Mouse (Mus musculus): ENCODE measurements around the gene Trpm5. TPM values are rescaled to one million over a fixed set of nuclear protein-coding genes. Genes with fewer than 3 reads are reported as not detected.
A peak's percentile ranks its signal among the peaks of the same experiment; 100 is the strongest.

Gene Trpm5
- total and polyA plus RNA-seq, 2 experiments from 2014 or later, result 2.0 to 2.1 TPM

GRCm38 (mm10) chr7:143083708-143084107, 10.7 kb downstream of the Trpm5 start:
- Histone ChIP-seq H3K27me3 (ENCODE audit: insufficient read depth, low read length) (no peaks in the 10 kb centered on the region), H3K9me3 (ENCODE audit: low read length) (no peaks in the 10 kb centered on the region), H3K27ac (no peak overlapping the region), H3K4me2 (ENCODE audit: low read depth, low read length) (no peak overlapping the region), H3K4me3 (ENCODE audit: low read length) (no peak overlapping the region), H3K9ac (replicated peaks; ENCODE audit: low read length) (no peak overlapping the region), H3K36me3 (ENCODE audit: insufficient read depth, low read length) (no peaks in the 10 kb centered on the region), H3K4me1 (ENCODE audit: insufficient read depth, low read length) (no peaks in the 10 kb centered on the region)
- WGBS, result 84% methylated on average over 2 of the region's 2 CpGs
- ATAC-seq (no peak), DNase-seq (ENCODE audit: low spot score) (no peak)
- no peak for TF ChIP-seq CTCF (IDR thresholded peaks at IDR 0.05; ENCODE audit: low read depth)

GRCm38 (mm10) chr7:143082024-143082423, 12.4 kb downstream of the Trpm5 start:
- 64% methylated on average over 6 of the region's 6 CpGs for WGBS

GRCm38 (mm10) chr7:143077351-143077750, 17.1 kb downstream of the Trpm5 start:
- DNase-seq (ENCODE audit: low spot score), result no peak
- 95% methylated on average over 2 of the region's 2 CpGs for WGBS
- Histone ChIP-seq H3K4me2 (ENCODE audit: low read depth, low read length) (no peak overlapping the region), H3K36me3 (ENCODE audit: insufficient read depth, low read length) (no peaks in the 10 kb centered on the region), H3K4me1 (ENCODE audit: insufficient read depth, low read length) (no peaks in the 10 kb centered on the region), H3K27ac (no peak overlapping the region), H3K27me3 (ENCODE audit: insufficient read depth, low read length) (no peaks in the 10 kb centered on the region), H3K9ac (replicated peaks; ENCODE audit: low read length) (no peak overlapping the region), H3K4me3 (ENCODE audit: low read length) (no peak overlapping the region), H3K9me3 (ENCODE audit: low read length) (no peaks in the 10 kb centered on the region)
- TF ChIP-seq CTCF (IDR thresholded peaks at IDR 0.05; ENCODE audit: low read depth), result no peak
- no peak for ATAC-seq

More at GRCm38 (mm10) chr7:143082024-143082423, 12.4 kb downstream of the Trpm5 start:
- Histone ChIP-seq H3K36me3 (ENCODE audit: insufficient read depth, low read length) (no peaks in the 10 kb centered on the region), H3K4me3 (ENCODE audit: low read length) (no peak overlapping the region), H3K9me3 (ENCODE audit: low read length) (no peaks in the 10 kb centered on the region), H3K27ac (no peak overlapping the region), H3K4me1 (ENCODE audit: insufficient read depth, low read length) (no peaks in the 10 kb centered on the region), H3K27me3 (ENCODE audit: insufficient read depth, low read length) (no peaks in the 10 kb centered on the region), H3K4me2 (ENCODE audit: low read depth, low read length) (no peak overlapping the region), H3K9ac (replicated peaks; ENCODE audit: low read length) (no peak overlapping the region)
- ATAC-seq, result no peak
- no peak for TF ChIP-seq CTCF (IDR thresholded peaks at IDR 0.05; ENCODE audit: low read depth)
- no peak for DNase-seq (ENCODE audit: low spot score)

- WGBS, result 70% methylated on average over 5 of the region's 5 CpGs
- H3K9ac ChIP-seq (replicated peaks; ENCODE audit: low read length), result no peak overlapping the region
Measured at GRCm38 (mm10) chr7:143075394-143075793, 19.0 kb downstream of the Trpm5 start.

GRCm38 (mm10) chr7:143073086-143073485, 21.4 kb downstream of the Trpm5 start:
- Histone ChIP-seq H3K27ac (no peak overlapping the region), H3K4me2 (ENCODE audit: low read depth, low read length) (no peak overlapping the region), H3K4me3 (ENCODE audit: low read length) (no peak overlapping the region), H3K9ac (replicated peaks; ENCODE audit: low read length) (no peak overlapping the region), H3K4me1 (ENCODE audit: insufficient read depth, low read length) (peaks cover 16% of the 10 kb centered on the region), H3K9me3 (ENCODE audit: low read length) (no peaks in the 10 kb centered on the region), H3K27me3 (ENCODE audit: insufficient read depth, low read length) (no peaks in the 10 kb centered on the region), H3K36me3 (ENCODE audit: insufficient read depth, low read length) (no peaks in the 10 kb centered on the region)
- 67% methylated on average over 1 of the region's 1 CpGs for WGBS
- ATAC-seq, result no peak
- peak; percentile 76 for TF ChIP-seq CTCF (IDR thresholded peaks at IDR 0.05; ENCODE audit: low read depth)
- DNase-seq (ENCODE audit: low spot score), result peak; percentile 71

More at GRCm38 (mm10) chr7:143075394-143075793, 19.0 kb downstream of the Trpm5 start:
- H3K4me3 ChIP-seq (ENCODE audit: low read length), result no peak overlapping the region
- ATAC-seq (no peak), DNase-seq (ENCODE audit: low spot score) (no peak)
- no peak overlapping the region for H3K4me2 ChIP-seq (ENCODE audit: low read depth, low read length)
- H3K27me3 ChIP-seq (ENCODE audit: insufficient read depth, low read length), result no peaks in the 10 kb centered on the region
- no peak for TF ChIP-seq CTCF (IDR thresholded peaks at IDR 0.05; ENCODE audit: low read depth)
- no peak overlapping the region for H3K27ac ChIP-seq
- no peaks in the 10 kb centered on the region for H3K36me3 ChIP-seq (ENCODE audit: insufficient read depth, low read length)
- H3K9me3 ChIP-seq (ENCODE audit: low read length), result no peaks in the 10 kb centered on the region
- peaks cover 6% of the 10 kb centered on the region for H3K4me1 ChIP-seq (ENCODE audit: insufficient read depth, low read length)

GRCm38 (mm10) chr7:143072605-143073004, 21.8 kb downstream of the Trpm5 start:
- H3K27me3 ChIP-seq (ENCODE audit: insufficient read depth, low read length), result no peaks in the 10 kb centered on the region
- H3K4me1 ChIP-seq (ENCODE audit: insufficient read depth, low read length), result peaks cover 19% of the 10 kb centered on the region
- no peak overlapping the region for H3K4me3 ChIP-seq (ENCODE audit: low read length)
- H3K9ac ChIP-seq (replicated peaks; ENCODE audit: low read length), result no peak overlapping the region
- H3K36me3 ChIP-seq (ENCODE audit: insufficient read depth, low read length), result peaks cover 3% of the 10 kb centered on the region; the same call in 1 of the 2 replicates
- no peak for ATAC-seq
- WGBS, result 88% methylated on average over 5 of the region's 5 CpGs
- no peak overlapping the region for H3K27ac ChIP-seq
- no peak for DNase-seq (ENCODE audit: low spot score)
- no peak overlapping the region for H3K4me2 ChIP-seq (ENCODE audit: low read depth, low read length)
- TF ChIP-seq CTCF (IDR thresholded peaks at IDR 0.05; ENCODE audit: low read depth), result no peak
- H3K9me3 ChIP-seq (ENCODE audit: low read length), result no peaks in the 10 kb centered on the region

GRCm38 (mm10) chr7:143070506-143071070, 23.9 kb downstream of the Trpm5 start:
- peak overlapping the region; percentile 90 for H3K9ac ChIP-seq (replicated peaks; ENCODE audit: low read length)
- WGBS, result 89% methylated on average over 10 of the region's 10 CpGs
- no peaks in the 10 kb centered on the region for H3K9me3 ChIP-seq (ENCODE audit: low read length)
- H3K4me3 ChIP-seq (ENCODE audit: low read length), result peak overlapping the region; percentile 87
- DNase-seq (ENCODE audit: low spot score) (no peak), ATAC-seq (no peak)
- no peak overlapping the region for H3K27ac ChIP-seq
- peaks cover 19% of the 10 kb centered on the region; the same call in 1 of the 2 replicates for H3K36me3 ChIP-seq (ENCODE audit: insufficient read depth, low read length)
- H3K4me2 ChIP-seq (ENCODE audit: low read depth, low read length), result peak overlapping the region; percentile 99
- H3K4me1 ChIP-seq (ENCODE audit: insufficient read depth, low read length), result peaks cover 19% of the 10 kb centered on the region
- peak; percentile 3; the same call in 1 of the 2 replicates for TF ChIP-seq CTCF (IDR thresholded peaks at IDR 0.05; ENCODE audit: low read depth)
- no peaks in the 10 kb centered on the region for H3K27me3 ChIP-seq (ENCODE audit: insufficient read depth, low read length)
